Mouse (Mus musculus) ovary, postnatal 14 days (tissue): ENCODE results near the gene Dnmbp.

Experiments used
- DNase-seq: peaks from one replicate; pipeline ENCODE4 v3.0.0; 2022; ENCODE audit warnings: low spot score

Gene Dnmbp

DNA sequence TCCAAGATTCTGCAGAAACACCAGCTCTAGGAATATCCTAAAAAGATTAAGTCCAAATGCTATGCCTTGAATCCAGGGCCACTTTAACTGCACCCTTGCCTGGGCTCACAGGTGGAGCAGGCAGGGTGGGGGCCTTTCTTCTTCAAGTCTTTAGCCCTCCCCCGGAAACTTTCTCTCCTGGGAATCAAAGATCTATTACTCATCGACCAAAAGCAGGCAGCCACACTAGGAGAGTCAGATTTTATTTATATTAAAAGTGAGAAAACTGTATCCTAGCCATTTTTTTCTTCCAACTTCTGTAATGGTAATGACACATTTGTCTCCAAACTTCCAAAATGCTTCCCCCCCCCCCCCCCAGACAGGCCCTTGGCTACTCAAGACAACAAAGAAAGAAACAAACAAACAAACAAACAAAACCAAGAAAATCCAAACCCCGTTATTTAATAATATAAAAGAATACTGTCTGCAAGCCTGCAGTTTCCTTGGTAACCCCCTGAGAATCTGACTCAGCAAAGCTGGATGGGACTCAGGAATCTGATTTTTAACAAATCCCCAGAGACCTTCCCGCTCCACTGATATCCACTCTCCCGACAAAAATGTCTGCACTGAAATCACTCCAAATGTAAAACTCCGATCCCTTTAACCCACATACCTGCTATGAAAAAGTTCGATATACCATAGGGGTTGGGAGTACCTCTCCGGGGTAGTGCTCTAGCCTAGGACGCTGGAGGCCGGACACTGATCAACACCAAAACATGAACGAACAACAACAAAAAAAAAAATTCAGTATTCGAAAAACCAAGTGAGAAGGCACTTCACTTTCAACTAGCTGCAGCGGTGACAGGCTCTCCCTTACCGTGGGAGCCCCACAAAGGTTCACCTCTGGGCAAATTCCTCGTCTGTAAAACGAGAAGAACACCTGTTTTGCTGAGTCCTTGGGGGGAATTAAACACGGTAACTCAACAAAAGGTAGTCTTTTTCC, 61.6 kb downstream of the Dnmbp start:
- no peak for DNase-seq

DNA sequence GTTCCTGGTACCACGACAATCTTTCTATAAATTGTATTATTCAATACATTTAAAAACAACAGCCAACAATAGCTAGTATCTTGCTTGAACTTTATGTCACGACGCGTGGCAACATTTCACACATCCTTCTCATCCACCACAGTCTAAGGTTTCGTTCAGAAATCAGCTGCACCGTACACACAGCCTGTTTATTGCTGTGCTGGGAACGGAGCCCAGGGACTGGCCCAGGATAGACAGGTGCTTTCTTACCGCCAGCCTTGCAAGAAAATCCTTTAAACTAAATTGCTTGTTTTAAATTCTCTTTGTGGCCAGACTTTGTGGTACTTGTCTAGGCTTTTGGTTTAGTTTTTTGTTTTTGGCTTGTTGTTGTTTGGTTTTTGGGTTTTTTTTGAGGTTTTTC, 62.6 kb downstream of the Dnmbp start:
- DNase-seq, result no peak

- no peak for DNase-seq
Measured at GRCm38 (mm10) chr19:43875996-43876395, 64.0 kb downstream of the Dnmbp start.

DNA sequence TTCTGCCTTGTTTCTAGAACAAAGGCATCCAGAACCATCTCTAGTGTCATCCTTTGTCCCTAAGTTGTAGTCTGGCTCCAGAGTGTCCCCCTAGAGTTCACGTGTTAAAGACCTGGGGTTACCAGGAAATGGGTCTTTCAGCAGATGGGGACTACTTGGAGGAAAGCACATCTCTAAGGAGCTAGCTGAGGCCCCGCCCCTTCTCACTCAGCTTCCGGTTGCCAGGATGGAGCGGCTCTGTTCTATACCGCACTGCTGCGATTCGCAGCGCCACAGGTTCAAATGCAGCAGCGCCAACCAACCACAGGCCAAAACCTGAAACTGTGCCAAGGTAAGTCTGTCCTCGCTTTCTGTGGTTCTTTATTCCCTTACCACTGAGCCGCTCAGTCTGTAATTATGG, 65.6 kb downstream of the Dnmbp start:
- no peak for DNase-seq

- DNase-seq, result no peak
Measured at GRCm38 (mm10) chr19:43870418-43870817, 69.6 kb downstream of the Dnmbp start.

- DNase-seq, result no peak
Measured at GRCm38 (mm10) chr19:43857347-43857746, 82.6 kb downstream of the Dnmbp start.

DNA sequence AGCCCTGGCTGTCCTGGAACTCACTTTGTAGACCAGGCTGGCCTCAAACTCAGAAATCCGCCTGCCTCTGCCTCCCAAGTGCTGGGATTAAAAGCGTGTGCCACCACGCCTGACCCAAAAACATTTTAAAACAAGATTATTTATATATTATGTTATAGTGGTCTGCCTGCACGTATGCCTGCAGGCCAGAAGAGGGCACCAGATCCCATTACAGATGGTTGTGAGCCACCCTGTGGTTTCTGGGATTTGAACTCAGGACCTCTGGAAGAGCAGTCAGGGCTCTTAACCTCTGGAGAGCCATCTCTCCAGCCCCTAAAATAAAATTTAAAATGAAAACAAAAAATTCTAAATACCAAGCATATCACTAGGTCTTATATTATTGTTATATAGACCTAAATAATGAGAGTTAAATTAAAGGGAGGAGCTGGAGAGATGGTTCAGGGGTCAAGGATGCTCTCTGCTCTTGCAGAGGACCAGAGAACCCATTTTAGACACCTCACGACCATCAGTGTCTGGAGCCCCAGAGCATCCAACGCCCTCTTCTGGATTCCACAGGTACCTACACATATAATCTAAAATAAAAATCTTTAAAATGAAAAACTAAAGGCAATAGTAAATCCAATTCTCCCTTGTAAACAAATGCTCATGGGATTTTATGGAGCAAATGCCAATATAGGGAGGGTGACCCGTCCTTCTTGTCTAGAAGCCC, 87.0 kb downstream of the Dnmbp start:
- no peak for DNase-seq

DNA sequence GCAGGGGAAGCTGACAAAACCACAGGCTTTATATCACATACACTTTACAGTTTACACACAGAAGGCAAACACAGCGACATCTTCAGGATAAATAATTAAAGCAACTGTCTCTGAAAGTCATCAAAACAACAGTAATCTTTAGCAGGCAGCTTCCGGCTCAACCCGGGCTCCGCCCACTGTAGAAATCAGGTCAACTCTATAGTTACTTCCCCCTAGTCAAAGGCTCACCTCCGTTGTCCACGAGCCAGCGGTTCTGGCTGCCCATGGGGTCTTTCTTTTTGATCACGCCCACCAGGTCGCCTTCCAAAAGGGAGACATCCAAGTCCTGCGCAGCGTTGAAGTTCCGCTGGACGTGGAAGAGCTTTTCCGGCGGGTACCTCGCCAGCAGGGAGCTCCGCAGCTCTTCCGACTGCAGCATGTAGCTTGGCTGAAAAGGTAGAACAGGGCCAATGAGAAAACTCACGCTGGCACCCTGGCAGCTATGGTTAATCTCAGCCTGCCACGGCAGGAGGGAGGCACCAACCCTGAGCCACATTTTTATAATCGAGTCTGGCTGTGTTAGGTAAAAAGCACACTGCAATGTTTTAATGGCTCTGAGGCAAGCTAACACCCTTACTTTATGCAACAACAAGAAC, 87.9 kb downstream of the Dnmbp start:
- no peak for DNase-seq

DNA sequence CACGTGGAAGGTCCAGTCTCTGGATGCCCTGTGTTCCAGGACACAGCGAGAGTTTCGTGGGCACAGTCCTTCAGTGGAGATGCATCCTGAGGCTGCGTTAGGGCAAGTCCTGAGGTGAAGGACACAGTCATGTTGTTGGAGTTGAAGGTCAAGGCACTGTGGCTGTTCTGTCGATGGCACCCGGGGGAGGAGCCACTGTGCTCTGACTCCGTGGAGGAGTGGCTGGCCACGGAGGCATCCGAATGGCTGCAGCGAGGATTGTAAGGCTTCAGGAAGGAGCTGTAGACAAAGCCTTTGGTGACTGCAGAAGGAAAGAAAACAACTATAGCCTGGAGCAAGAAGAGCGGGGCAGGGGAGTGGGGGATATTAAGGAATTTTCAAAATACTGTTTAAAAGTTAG, 90.0 kb downstream of the Dnmbp start:
- DNase-seq, result no peak

DNA sequence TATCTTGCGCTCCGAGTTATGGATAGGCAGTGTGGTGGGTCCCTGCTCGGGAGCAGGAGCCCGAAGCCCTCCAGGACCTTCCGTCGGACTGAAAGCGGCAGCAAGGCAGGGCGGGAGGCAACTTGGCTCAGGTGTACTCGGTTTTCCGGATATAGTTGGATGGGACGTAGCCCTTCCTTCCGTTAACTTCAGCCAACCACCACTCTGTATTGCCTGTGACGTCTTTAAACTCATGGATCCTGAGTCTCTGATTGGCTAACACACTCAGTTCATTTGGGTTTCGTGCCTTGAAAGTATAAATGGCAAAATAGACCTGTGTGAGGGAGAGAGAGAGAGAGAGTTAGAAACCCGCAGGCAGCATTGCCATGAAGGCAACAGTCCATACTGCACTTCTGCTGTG, 92.0 kb downstream of the Dnmbp start:
- no peak for DNase-seq

DNA sequence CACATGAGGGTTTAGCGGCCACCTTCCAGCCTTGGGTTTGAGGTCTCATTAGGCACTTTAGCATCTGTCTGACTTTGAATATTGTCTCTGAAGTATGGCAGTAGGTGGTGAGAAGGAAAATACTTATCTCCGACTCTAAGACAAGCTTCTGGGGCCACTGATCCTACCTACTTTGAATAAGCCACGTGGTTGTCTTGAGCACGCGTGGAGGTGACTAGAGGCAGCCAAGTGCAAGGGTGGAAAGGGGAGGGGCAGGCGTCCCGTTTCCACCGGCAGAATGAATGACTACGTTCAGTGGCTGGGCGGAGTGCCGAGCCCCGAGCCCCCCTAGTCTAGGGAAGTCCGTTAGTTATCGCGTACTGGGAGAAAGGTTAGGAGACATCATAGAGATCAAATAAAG, 92.9 kb downstream of the Dnmbp start:
- DNase-seq, result no peak

DNA sequence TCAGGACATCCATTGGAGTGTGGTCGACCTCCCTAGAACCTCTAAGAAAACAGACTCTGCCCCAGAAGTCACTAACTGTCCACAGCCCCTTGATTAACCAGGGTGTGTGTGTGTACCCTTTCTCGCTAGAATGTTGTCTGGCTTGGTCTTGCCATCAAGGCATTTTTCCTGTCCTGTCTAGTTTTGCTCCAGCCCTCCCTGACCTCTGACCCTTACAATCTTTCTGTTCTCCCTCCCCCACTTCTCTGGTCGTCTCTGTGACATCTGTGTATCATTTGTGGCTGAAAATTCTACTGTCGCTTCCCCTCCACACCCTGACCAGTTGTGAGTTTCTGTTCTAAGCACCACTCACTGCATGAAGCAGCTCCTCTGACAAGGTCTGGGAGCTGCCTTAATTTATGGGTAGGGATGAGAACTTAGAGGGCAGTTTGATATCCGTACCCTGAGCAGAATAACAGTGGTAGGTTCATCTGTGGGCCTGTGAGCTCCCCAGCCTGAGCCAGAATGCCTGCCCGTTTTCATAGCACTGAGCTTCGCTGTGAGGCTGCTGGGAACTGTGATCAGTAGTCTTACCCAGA, 94.6 kb downstream of the Dnmbp start:
- DNase-seq, result no peak

GRCm38 (mm10) chr19:43843184-43843583, 96.8 kb downstream of the Dnmbp start:
- DNase-seq, result no peak

DNA sequence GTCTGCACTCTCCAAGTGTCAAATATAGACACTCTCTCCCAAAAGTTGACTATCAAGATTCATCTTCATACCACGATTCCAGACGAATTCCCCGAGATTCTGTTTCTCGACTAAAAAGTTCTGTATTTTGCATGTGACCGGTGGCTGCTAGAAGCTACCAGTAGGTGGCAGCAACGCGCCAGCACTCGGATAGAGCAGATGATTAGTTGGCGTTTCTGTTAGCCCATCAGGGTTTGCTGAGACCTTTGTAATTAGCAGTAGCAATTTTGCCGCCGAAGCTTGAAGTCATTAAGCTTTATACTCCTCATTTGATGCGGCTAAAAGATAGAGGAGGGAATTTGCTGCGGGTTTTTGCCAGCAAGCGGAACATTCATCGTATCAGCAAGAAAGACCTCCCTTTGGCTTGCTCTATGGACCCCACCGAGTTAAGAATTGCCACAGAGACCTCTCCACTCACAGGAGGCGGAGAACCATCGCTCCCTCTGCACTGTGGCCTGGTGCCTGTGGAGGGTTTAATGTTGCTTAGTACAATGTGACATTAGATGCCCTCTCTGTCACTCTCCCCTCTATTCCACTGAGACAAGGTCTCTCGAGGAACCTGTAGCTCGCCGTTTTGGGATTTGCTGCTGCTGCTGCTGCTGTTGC, 107.4 kb downstream of the Dnmbp start:
- peak; percentile 73 for DNase-seq

DNA sequence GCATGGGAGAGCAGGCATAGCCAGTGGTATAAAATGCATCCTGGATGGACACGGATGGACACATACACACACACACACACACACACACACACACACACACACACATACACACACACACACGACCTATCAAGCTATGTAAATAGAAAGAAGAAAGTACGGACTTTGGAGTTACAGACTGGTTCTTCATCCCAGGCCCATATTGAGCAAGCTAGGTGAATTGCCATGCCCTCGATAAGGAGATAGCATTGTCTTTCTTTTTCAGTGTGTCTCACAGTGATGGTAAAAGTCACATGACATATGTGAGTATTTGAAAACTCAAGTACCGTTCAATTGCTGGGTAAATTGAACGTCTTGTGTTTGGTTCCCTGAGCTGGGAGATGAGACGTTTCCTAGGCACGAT, 113.1 kb downstream of the Dnmbp start:
- no peak for DNase-seq

DNA sequence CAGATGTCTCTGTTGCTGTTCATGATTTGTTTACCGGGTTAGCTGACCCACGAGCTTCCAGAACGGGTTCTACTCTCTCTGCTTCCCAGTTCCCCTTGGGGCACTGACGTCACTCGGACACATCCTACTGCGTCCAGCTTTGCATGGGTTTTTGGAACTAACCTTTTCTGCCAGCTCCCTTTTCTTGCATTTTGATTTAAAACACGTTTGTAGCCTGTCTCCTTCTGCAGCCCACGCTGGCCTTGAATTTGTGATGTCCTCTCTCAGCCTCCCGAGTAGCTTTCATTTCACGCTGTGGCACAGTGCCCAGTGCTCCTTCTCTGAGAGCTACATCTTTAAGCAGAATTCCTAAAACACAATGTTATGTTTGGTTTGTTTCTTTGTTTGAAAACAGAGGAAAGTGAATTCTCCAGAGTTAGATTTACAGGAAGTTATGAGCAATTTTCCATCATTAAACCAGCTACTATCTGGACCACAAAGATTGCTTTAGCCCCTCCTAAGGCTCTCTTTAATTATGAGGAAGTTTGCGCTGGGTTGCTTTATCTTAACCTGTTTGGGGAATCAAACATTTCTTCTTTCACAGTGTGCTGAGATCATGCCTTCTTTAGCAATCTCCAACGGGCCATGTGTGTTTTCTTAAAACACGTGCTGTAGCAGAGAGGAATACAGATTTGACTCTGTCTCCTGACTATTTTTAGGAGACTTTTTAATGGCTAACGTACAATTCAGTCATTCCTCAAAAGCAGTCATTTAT, 124.2 kb downstream of the Dnmbp start:
- peak; percentile 17 for DNase-seq

DNA sequence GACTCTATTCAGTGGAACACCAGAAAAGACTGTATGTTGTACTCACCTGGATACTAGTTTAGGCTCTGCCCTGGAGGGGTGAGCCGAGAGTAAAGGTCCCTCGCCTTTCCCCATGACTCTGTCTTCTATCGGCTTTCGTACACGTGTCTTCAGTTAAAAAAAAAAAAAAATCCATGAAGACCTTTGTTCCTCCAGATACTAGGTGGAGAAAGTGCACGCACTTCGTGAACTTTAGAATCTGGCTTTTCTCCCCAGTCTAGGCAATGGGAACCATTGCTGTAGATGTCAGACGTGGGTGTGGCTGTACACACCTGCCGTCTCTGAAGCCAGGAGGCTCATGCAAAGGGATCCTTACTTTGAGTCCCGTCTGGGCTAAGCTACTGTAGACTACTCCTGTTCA, 126.7 kb downstream of the Dnmbp start:
- no peak for DNase-seq

DNA sequence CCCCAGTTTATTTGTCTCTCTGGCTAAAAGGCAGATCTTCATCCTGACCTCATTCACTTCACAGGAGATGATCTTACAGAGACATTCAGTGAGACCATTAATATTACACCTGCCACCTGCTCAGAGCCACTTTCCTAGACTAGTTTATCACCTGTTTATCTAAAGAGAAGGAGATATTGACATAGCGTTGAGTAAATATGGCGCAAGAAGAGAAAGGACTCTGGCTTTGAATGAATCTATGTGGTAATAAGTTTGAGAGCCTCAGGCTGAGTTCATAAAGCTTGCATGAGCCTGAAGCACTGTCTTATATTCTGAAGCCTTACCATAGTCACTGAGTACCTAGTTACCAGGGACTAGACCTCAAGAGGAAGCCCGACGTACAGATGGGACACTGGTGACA, 128.6 kb downstream of the Dnmbp start:
- DNase-seq, result no peak

DNA sequence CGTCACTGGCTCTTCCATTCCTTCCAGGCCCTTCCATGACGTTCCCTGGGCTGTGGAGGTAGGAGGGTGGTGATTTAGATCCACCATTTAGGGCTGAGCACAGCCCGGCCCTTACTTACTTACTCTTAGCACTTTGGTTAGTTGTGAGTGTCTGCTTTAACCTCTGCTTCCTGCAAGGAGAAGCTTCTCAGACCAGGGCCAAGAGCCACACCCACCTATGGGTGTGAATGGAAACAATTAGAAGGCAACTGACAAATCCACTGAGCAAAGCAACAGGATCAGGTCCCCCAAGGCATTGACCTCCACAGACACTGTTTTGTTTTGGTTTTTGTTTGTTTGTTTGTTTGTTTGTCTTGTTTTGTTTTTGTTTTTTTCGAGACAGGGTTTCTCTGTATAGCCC, 130.7 kb downstream of the Dnmbp start:
- no peak for DNase-seq

- no peak for DNase-seq
Measured at GRCm38 (mm10) chr19:43803866-43804265, 136.1 kb downstream of the Dnmbp start.

GRCm38 (mm10) chr19:43801427-43802051, 138.5 kb downstream of the Dnmbp start:
- DNase-seq, result no peak
